In the genomic region with DNA sequence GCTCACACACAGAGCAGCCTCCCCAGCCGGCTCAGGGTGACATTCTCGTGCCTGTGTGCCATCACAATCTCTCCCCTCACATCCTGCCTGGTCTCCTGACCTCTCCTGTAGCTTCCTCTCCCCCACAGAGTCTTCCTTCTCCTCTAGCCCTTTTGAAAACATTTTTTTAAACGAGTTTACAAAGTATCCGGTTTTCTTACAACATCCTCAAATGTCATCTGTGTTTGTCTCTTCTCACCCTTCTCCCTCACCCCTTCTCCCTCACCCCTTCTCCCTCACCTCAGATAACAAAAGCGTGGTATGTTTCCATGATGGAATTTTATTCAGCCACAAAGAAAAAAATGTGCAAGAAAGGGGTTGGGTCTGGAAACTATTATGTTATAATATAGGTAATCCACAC, we compare ENCODE assay signal across 22 mouse cellular contexts. TPM values are rescaled to one million over a fixed set of nuclear protein-coding genes. Genes with fewer than 3 reads are reported as not detected.
DNase-seq lines count a peak whose midpoint lies in the region; ATAC-seq and TF ChIP-seq lines count a peak whose summit lies in the region.
"Had no signal": no experiment of that assay in that cellular context is flagged by ENCODE, and none has a peak within 500 bp of the region (broad histone marks: within the 10 kb centered on the region; RNA-seq: fewer than 3 reads in every experiment).

No protein-coding gene starts in this region.

- no peak overlapping the region for H3K9ac ChIP-seq in midbrain, embryonic 11.5 days (ENCODE audit: low read length)
- H3K9ac ChIP-seq in midbrain, postnatal 0 days (replicated peaks; ENCODE audit: low read length, poor library complexity, severe bottlenecking) = no peak overlapping the region
- H3K9ac ChIP-seq in neural tube, embryonic 15.5 days (replicated peaks) = no peak overlapping the region
- H3K9ac ChIP-seq: embryonic facial prominence, embryonic 12.5 days; forebrain, embryonic 15.5 days; heart, embryonic 15.5 days; hindbrain, embryonic 14.5 days had no signal

- peaks cover 32% of the 10 kb centered on the region for H3K27me3 ChIP-seq in midbrain, embryonic 11.5 days (ENCODE audit: control insufficient read depth, insufficient read depth, low read length)
- H3K27me3 ChIP-seq in midbrain, postnatal 0 days (ENCODE audit: insufficient read depth, low read length) = peaks cover 32% of the 10 kb centered on the region
- peaks cover 50% of the 10 kb centered on the region for H3K27me3 ChIP-seq in neural tube, embryonic 15.5 days (replicated peaks)
- H3K27me3 ChIP-seq: embryonic facial prominence, embryonic 12.5 days had no signal

- H3K4me1 ChIP-seq in midbrain, embryonic 11.5 days (ENCODE audit: control insufficient read depth, insufficient read depth, low read length) = peaks cover 10% of the 10 kb centered on the region
- 0 out of 2 replicates have a peak, but pooled peaks cover 3% of the 10 kb centered on the region for H3K4me1 ChIP-seq in midbrain, postnatal 0 days (ENCODE audit: insufficient read depth, low read length)
- peaks cover 13% of the 10 kb centered on the region for H3K4me1 ChIP-seq in neural tube, embryonic 15.5 days

- no peaks in the 10 kb centered on the region for H3K36me3 ChIP-seq in midbrain, embryonic 11.5 days (ENCODE audit: control insufficient read depth, insufficient read depth, low read length)
- H3K36me3 ChIP-seq in midbrain, postnatal 0 days (ENCODE audit: insufficient read depth, low read length) = no peaks in the 10 kb centered on the region
- no peaks in the 10 kb centered on the region for H3K36me3 ChIP-seq in neural tube, embryonic 15.5 days
- H3K36me3 ChIP-seq: embryonic facial prominence, embryonic 12.5 days; forebrain, embryonic 15.5 days; G1E; heart, embryonic 10.5 days; heart, embryonic 15.5 days; hindbrain, embryonic 10.5 days had no signal

- 54% methylated on average over 5 of the region's 5 CpGs for WGBS in midbrain, embryonic 11.5 days
- WGBS in midbrain, postnatal 0 days = 53% methylated on average over 5 of the region's 5 CpGs
- WGBS in neural tube, embryonic 15.5 days = 65% methylated on average over 5 of the region's 5 CpGs

- peak; percentile 75 for DNase-seq in midbrain, embryonic 11.5 days (ENCODE audit: low spot score, missing footprints)
- DNase-seq in midbrain, postnatal 0 days (ENCODE audit: low spot score) = no peak
- no peak for DNase-seq in left cerebral cortex, adult 8-10 months (ENCODE audit: low spot score in 2 of 2)
- no peak for DNase-seq in Muller cell, postnatal 12 days (ENCODE audit: inconsistent ontology term)
- DNase-seq: adrenal gland, postnatal 10 days; cerebellum, adult 11-12 months; cerebellum, adult 9-11 months; cerebellum, postnatal 36 days; embryo, embryonic 11 days; gastrocnemius, postnatal 36 days; heart, adult 18-20 months had no signal

- TF ChIP-seq CTCF in midbrain, postnatal 0 days (IDR thresholded peaks at IDR 0.05) = no peak

- H3K9me3 ChIP-seq in midbrain, embryonic 11.5 days (ENCODE audit: control insufficient read depth, low read length) = no peaks in the 10 kb centered on the region
- H3K9me3 ChIP-seq in midbrain, postnatal 0 days (ENCODE audit: low read length) = no peaks in the 10 kb centered on the region
- H3K9me3 ChIP-seq in neural tube, embryonic 15.5 days (replicated peaks) = no peaks in the 10 kb centered on the region
- H3K9me3 ChIP-seq: embryonic facial prominence, embryonic 12.5 days; forebrain, embryonic 15.5 days; G1E; heart, embryonic 10.5 days; heart, embryonic 15.5 days; hindbrain, embryonic 10.5 days had no signal

- no peak overlapping the region for H3K4me3 ChIP-seq in midbrain, embryonic 11.5 days (ENCODE audit: low read depth, low read length)
- H3K4me3 ChIP-seq in midbrain, postnatal 0 days (ENCODE audit: low read depth, low read length) = no peak overlapping the region
- H3K4me3 ChIP-seq in neural tube, embryonic 15.5 days (replicated peaks) = no peak overlapping the region
- H3K4me3 ChIP-seq: embryonic facial prominence, embryonic 12.5 days; forebrain, embryonic 15.5 days; heart, embryonic 10.5 days; heart, embryonic 15.5 days; hindbrain, embryonic 10.5 days had no signal

- no peak overlapping the region for H3K4me2 ChIP-seq in midbrain, embryonic 11.5 days
- H3K4me2 ChIP-seq in midbrain, postnatal 0 days (ENCODE audit: low read depth, low read length, poor library complexity, severe bottlenecking) = no peak overlapping the region
- no peak overlapping the region for H3K4me2 ChIP-seq in neural tube, embryonic 15.5 days
- H3K4me2 ChIP-seq: embryonic facial prominence, embryonic 12.5 days; forebrain, embryonic 15.5 days; heart, embryonic 15.5 days; hindbrain, embryonic 14.5 days had no signal

- no peak overlapping the region for H3K27ac ChIP-seq in midbrain, embryonic 11.5 days (ENCODE audit: low read depth, low read length)
- no peak overlapping the region for H3K27ac ChIP-seq in midbrain, postnatal 0 days (ENCODE audit: low read depth, low read length)
- H3K27ac ChIP-seq in neural tube, embryonic 15.5 days (replicated peaks) = no peak overlapping the region
- H3K27ac ChIP-seq: embryonic facial prominence, embryonic 12.5 days; forebrain, embryonic 15.5 days; heart, embryonic 15.5 days; hindbrain, embryonic 10.5 days; hindbrain, embryonic 14.5 days had no signal

- ATAC-seq in midbrain, embryonic 11.5 days (ENCODE audit: low FRiP score) = no peak
- ATAC-seq in midbrain, postnatal 0 days (ENCODE audit: low FRiP score) = no peak
- peak; percentile 24 for ATAC-seq in CD4-positive, CD25-positive, alpha-beta regulatory T cell, adult 4 months
- ATAC-seq in granulocyte monocyte progenitor cell, adult 5-6 weeks (replicated peaks; ENCODE audit: poor library complexity, severe bottlenecking) = peak; percentile 54
- ATAC-seq in megakaryocyte progenitor cell, adult 5-6 weeks (replicated peaks; ENCODE audit: poor library complexity) = 0 out of 2 replicates have a peak, but pooled peaks have one; percentile 9
- ATAC-seq in neural tube, embryonic 15.5 days (ENCODE audit: low FRiP score) = no peak
- ATAC-seq: forebrain, embryonic 15.5 days had no signal

RNA-seq across cellular contexts. Expression of gene Gadd45g, which starts 9.1 kb away (rescaled TPM):
- polyA plus RNA-seq in midbrain, embryonic 11.5 days (2014; fragmentation: Nextera tagmentation; extraction: Ambion mirVana) = 252 and 256 TPM in 2 replicates
- 7.3 and 10.3 TPM in 2 replicates for total RNA-seq in midbrain, postnatal 0 days (2014; rRNA removed)
- 20.4 and 23.3 TPM in 2 replicates for polyA plus RNA-seq in midbrain, postnatal 0 days (2015; fragmentation: Nextera tagmentation; extraction: Ambion mirVana)
- 10 to 100 TPM; 13.0 to 18.1 TPM for polyA plus RNA-seq in CD4-positive, CD25-positive, alpha-beta regulatory T cell, adult 4 months (2017; shearing (Covaris generic))
- 0.60 and 1.8 TPM in 2 replicates for total RNA-seq in granulocyte monocyte progenitor cell, adult 5-6 weeks (2014; fragmentation: Nextera tagmentation)
- total RNA-seq in granulocyte monocyte progenitor cell, adult 5-6 weeks (2017) = 3.3 and 7.0 TPM in 2 replicates
- 1.8 and 2.6 TPM in 2 replicates for total RNA-seq in megakaryocyte progenitor cell, adult 5-6 weeks (2015)
- total RNA-seq in megakaryocyte progenitor cell, adult 5-6 weeks (2017) = 2.5 and 2.6 TPM in 2 replicates
- total RNA-seq in left cerebral cortex, adult 8-10 months (2022) = 10 to 100 TPM; 10.3 to 22.3 (median 14.1) TPM
- 32.1 and 35.4 TPM in 2 replicates for polyA plus RNA-seq in neural tube, embryonic 15.5 days (2015; fragmentation: Nextera tagmentation; extraction: Ambion mirVana)

RNA-seq across cellular contexts. Expression of gene Sema4d, which starts 43.9 kb away (rescaled TPM):
- polyA plus RNA-seq in midbrain, embryonic 11.5 days (2014; fragmentation: Nextera tagmentation; extraction: Ambion mirVana) = 4.9 and 5.0 TPM in 2 replicates
- 19.3 and 19.8 TPM in 2 replicates for total RNA-seq in midbrain, postnatal 0 days (2014; rRNA removed)
- polyA plus RNA-seq in midbrain, postnatal 0 days (2015; fragmentation: Nextera tagmentation; extraction: Ambion mirVana) = 13.6 and 13.7 TPM in 2 replicates
- 100 to 1,000 TPM; 122 to 152 TPM for polyA plus RNA-seq in CD4-positive, CD25-positive, alpha-beta regulatory T cell, adult 4 months (2017; shearing (Covaris generic))
- 31.5 and 32.8 TPM in 2 replicates for total RNA-seq in granulocyte monocyte progenitor cell, adult 5-6 weeks (2014; fragmentation: Nextera tagmentation)
- 8.3 and 9.9 TPM in 2 replicates for total RNA-seq in granulocyte monocyte progenitor cell, adult 5-6 weeks (2017)
- total RNA-seq in megakaryocyte progenitor cell, adult 5-6 weeks (2015) = 25.4 and 27.1 TPM in 2 replicates
- total RNA-seq in megakaryocyte progenitor cell, adult 5-6 weeks (2017) = 8.6 and 10.7 TPM in 2 replicates
- 10 to 100 TPM; 71.1 to 80.0 (median 75.5) TPM for total RNA-seq in left cerebral cortex, adult 8-10 months (2022)
- polyA plus RNA-seq in neural tube, embryonic 15.5 days (2015; fragmentation: Nextera tagmentation; extraction: Ambion mirVana) = 15.2 and 17.9 TPM in 2 replicates

Comparison
In these comparisons a context has a peak if more than half of its experiments do, and no peak if none do; other contexts are left out.
1. ATAC-seq: peak in CD4-positive, CD25-positive, alpha-beta regulatory T cell, adult 4 months (single experiment), granulocyte monocyte progenitor cell, adult 5-6 weeks (single experiment) and megakaryocyte progenitor cell, adult 5-6 weeks (single experiment); none in midbrain, embryonic 11.5 days (single experiment), midbrain, postnatal 0 days (single experiment) and neural tube, embryonic 15.5 days (single experiment).